Mouse (Mus musculus) C2C12 (cell line): ENCODE results near the gene Hsd17b11. TPM values are rescaled to one million over a fixed set of nuclear protein-coding genes. Genes with fewer than 3 reads are reported as not detected.

ENCODE experiments used
- H3K27me3 ChIP-seq: one replicate; pipeline ENCODE4 v1.6.1; 2011; ENCODE audit not compliant: control insufficient read depth, insufficient read depth, insufficient read length
- H3K36me3 ChIP-seq: one replicate; pipeline ENCODE4 v1.6.1; 2011; ENCODE audit not compliant: control insufficient read depth, insufficient read depth
- H3K4me3 ChIP-seq: one replicate; pipeline ENCODE4 v1.5.1; 2011; ENCODE audit warnings: mild to moderate bottlenecking, control low read depth; ENCODE audit not compliant: poor library complexity, insufficient read depth, severe bottlenecking
- H3K79me2 ChIP-seq: one replicate; pipeline ENCODE4 v1.6.1; 2011; ENCODE audit not compliant: control insufficient read depth, insufficient read depth
- H3K79me3 ChIP-seq: one replicate; pipeline ENCODE4 v1.6.1; 2011; ENCODE audit warnings: low read depth, control low read depth
- H3ac ChIP-seq: one replicate; pipeline ENCODE3; 2011; ENCODE audit warnings: low read depth; ENCODE audit not compliant: control insufficient read depth, insufficient read length
- CEBPB ChIP-seq: IDR thresholded peaks from one replicate; pipeline ENCODE4 v1.6.1; 2011; ENCODE audit warnings: low read depth, mild to moderate bottlenecking, control low read depth, moderate library complexity
- CTCF ChIP-seq: IDR thresholded peaks from one replicate; pipeline ENCODE4 v1.5.1; 2011; ENCODE audit not compliant: control insufficient read depth, insufficient read depth, insufficient read length
- FOSL1 ChIP-seq: IDR thresholded peaks from one replicate; pipeline ENCODE4 v1.8.0; 2011; ENCODE audit warnings: mild to moderate bottlenecking, low read length; ENCODE audit not compliant: poor library complexity, insufficient read depth, severe bottlenecking
- MAX ChIP-seq: IDR thresholded peaks from one replicate; pipeline ENCODE4 v1.6.1; 2011; ENCODE audit warnings: mild to moderate bottlenecking, control low read depth
- MYOD1 ChIP-seq: IDR thresholded peaks from one replicate; pipeline ENCODE4 v1.6.1; 2011; ENCODE audit warnings: low read depth; ENCODE audit not compliant: control insufficient read depth, insufficient read length
- MYOG ChIP-seq: IDR thresholded peaks from one replicate; pipeline ENCODE4 v1.6.1; 2011; ENCODE audit not compliant: control insufficient read depth, insufficient read length; ENCODE audit errors: extremely low read depth
- USF1 ChIP-seq: IDR thresholded peaks from one replicate; pipeline ENCODE4 v1.6.1; 2011; ENCODE audit warnings: low read depth, mild to moderate bottlenecking, control low read depth, moderate library complexity
- long read RNA-seq, 2 experiments: library from polyadenylated mRNA; unstranded; transcript quantifications; one replicate each; pipeline ENCODE4 v2.0.0; 2019 to 2020
- polyA plus RNA-seq: library from polyadenylated mRNA; unstranded; fragments of >200 nt; fragmentation: generic; extraction: Trizol; gene quantifications from one replicate; pipeline ENCODE4 v1.2.1, GENCODE M21; 2012; ENCODE audit warnings: missing spikeins

Gene Hsd17b11
- polyA plus RNA-seq, result 7.4 TPM
- long read RNA-seq, experiment 1, result 0 reads
- long read RNA-seq, experiment 2, partial matches to known transcripts, result 0 of 1 reads
- long read RNA-seq, experiment 2, other reads (novel, unspliced or antisense), result 0 of 1 reads

DNA sequence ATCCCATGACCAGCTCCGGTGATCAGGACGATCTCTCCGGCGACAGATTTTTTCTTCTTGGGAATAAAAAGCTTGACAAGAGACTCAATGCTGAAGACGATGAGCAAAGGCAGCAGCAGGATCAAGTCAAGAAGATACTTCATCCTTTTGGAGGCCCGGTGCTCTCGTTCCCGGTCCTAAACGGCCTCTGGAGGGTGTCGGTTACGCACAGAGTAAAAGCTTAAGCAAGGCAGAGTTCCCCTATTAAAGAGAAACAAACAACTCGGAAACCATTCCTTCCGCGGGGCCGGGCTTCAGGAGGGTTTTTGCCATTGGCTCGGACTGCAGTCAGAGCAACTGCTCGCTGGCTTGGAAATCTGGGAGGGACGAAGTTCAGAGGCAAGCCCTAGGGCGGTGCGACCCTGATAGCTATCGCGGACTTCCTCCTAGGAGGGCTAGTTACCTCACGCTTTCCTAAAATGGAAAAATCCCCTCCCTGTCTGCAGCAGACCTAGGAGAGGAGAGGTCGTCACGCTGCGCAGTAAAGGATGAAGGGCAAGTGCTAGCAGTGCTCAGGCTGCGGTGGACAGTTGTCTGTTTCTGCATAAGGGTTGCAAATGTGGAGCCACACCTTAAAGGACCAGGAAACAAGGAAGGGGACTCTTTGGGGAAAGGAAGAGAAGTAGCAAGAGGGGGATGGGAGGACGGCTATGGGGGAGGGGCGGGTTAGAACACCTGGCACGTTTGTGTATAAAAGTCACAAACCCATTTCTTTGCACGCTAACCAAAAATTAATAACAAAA, at the start of gene Hsd17b11:
Gene Hsd17b11, minus strand, starts transcription at position 323 of the 782 bp plus-strand sequence.
- Histone ChIP-seq H3K4me3 (peak within 1 kb of the TSS; percentile 39), H3K27me3 (no peaks in the 10 kb centered on the region), H3ac (peak within 1 kb of the TSS; percentile 50), H3K79me3 (no peaks in the 10 kb centered on the region), H3K79me2 (no peaks in the 10 kb centered on the region), H3K36me3 (no peaks in the 10 kb centered on the region)
- TF ChIP-seq MAX (no peak), CTCF (no peak), FOSL1 (no peak), CEBPB (no peak), USF1 (no peak), MYOG (no peak), MYOD1 (no peak)

DNA sequence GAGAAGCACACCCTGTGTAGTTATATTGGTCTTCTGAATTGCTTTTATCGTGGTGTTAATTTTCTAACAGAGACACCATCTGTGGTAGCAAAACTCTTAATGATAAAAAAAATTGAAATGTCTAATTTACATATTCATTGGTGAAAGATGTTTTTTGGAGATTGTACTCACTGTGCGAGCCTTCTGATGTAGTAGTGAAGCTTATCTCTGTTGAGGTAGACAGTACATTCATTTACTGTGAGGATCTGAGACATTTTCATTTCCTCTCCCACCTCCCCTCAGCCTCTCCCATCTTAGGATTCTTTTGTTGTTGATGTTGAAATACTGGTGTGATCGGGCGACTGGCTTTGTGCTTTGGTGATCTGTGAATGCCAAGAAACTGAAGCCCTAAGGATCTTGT, 49.3 kb upstream of the Hsd17b11 start:
- Histone ChIP-seq H3K36me3 (no peaks in the 10 kb centered on the region), H3K4me3 (no peak overlapping the region), H3K79me3 (no peaks in the 10 kb centered on the region), H3K79me2 (no peaks in the 10 kb centered on the region), H3ac (no peak overlapping the region), H3K27me3 (no peaks in the 10 kb centered on the region)
- TF ChIP-seq MAX (no peak), MYOD1 (no peak), FOSL1 (no peak)

DNA sequence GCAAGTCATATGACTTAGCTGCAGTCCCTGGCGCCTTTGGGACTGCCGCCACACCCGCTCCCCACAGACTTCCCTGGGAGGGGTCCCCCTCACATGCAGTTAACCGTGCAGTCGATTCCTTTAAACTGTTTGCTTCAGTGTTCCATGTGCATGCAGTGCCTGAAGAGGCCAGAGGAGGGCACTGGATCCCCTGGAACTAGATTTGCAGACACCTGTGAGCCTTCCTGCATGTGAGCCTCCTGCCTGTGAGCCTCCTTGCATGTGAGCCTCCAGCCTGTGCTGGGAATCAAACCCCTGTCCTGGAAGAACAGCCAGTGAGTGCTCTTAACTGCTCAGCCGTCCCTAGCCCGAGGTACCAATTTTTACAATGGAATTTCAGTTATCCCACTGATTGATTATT, 47.0 kb upstream of the Hsd17b11 start:
- H3K36me3 ChIP-seq, result peaks cover 10% of the 10 kb centered on the region
- H3K27me3 ChIP-seq, result no peaks in the 10 kb centered on the region
- no peaks in the 10 kb centered on the region for H3K79me3 ChIP-seq
- H3K4me3 ChIP-seq, result no peak overlapping the region
- no peak for TF ChIP-seq MAX
- TF ChIP-seq CEBPB, result no peak
- no peak for TF ChIP-seq FOSL1
- TF ChIP-seq USF1, result no peak
- TF ChIP-seq MYOG, result no peak
- no peak for TF ChIP-seq MYOD1
- no peak for TF ChIP-seq CTCF
- H3ac ChIP-seq, result no peak overlapping the region
- H3K79me2 ChIP-seq, result no peaks in the 10 kb centered on the region

DNA sequence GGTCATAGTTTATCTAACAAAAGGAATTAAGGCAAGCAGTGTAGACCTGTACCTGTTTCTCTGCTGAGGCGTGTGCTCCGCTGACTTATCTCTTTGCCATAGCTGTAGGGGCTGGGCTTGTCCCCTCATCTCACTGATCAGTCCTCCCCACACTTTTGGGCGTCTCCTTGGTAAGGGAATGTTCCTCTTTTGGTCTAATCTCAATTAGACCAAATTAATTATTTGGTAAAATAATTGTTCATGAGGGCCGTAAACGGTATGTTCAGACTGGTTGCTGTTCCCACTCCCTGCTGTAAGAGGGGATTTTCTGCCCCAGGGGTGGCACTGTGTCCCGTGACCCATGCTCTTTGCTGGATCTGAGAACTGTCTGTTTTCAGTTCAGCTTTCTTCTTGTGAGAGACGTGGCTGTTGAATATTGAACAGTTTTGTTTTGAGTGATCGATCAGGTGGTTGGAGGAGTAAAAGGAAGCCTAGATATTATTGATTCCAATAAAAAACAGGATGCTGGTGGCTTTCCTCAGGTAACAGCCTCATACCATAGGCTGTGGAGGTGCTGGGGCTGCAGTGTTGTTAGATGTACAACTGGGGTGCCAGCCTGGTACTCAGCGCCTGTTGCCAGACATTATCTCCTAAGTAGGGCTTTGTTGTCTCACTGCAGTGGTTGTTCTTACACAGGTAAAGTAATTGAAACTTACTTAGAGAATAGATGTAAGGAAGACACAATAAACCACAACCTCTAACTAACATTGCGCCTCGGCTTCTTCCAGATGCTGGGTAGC, 41.2 kb upstream of the Hsd17b11 start:
- Histone ChIP-seq H3ac (no peak overlapping the region), H3K4me3 (no peak overlapping the region), H3K36me3 (peaks cover 51% of the 10 kb centered on the region), H3K27me3 (no peaks in the 10 kb centered on the region), H3K79me2 (no peaks in the 10 kb centered on the region), H3K79me3 (no peaks in the 10 kb centered on the region)
- no peak for TF ChIP-seq USF1
- no peak for TF ChIP-seq MYOD1
- no peak for TF ChIP-seq FOSL1
- TF ChIP-seq CEBPB, result no peak
- TF ChIP-seq MAX, result no peak
- no peak for TF ChIP-seq CTCF
- no peak for TF ChIP-seq MYOG

GRCm38 (mm10) chr5:104061936-104062772, 40.4 kb upstream of the Hsd17b11 start:
- TF ChIP-seq CEBPB (no peak), USF1 (no peak), CTCF (no peak), MAX (no peak), MYOG (no peak), FOSL1 (no peak), MYOD1 (no peak)
- Histone ChIP-seq H3K27me3 (no peaks in the 10 kb centered on the region), H3K36me3 (peaks cover 56% of the 10 kb centered on the region), H3K79me3 (no peaks in the 10 kb centered on the region), H3K79me2 (no peaks in the 10 kb centered on the region), H3K4me3 (no peak overlapping the region), H3ac (no peak overlapping the region)
